Mouse (Mus musculus) neutrophil, adult 65 days (primary cell): ENCODE measurements around the gene Olfm1. TPM values are rescaled to one million over a fixed set of nuclear protein-coding genes. Genes with fewer than 3 reads are reported as not detected.

Experiments
- total RNA-seq: library from RNA; stranded (reverse); gene quantifications from 2 replicates; pipeline ENCODE4 v1.2.4, GENCODE M21; 2023

Olfm1 gene
- 15.3 and 17.7 TPM in 2 replicates for total RNA-seq

DNA sequence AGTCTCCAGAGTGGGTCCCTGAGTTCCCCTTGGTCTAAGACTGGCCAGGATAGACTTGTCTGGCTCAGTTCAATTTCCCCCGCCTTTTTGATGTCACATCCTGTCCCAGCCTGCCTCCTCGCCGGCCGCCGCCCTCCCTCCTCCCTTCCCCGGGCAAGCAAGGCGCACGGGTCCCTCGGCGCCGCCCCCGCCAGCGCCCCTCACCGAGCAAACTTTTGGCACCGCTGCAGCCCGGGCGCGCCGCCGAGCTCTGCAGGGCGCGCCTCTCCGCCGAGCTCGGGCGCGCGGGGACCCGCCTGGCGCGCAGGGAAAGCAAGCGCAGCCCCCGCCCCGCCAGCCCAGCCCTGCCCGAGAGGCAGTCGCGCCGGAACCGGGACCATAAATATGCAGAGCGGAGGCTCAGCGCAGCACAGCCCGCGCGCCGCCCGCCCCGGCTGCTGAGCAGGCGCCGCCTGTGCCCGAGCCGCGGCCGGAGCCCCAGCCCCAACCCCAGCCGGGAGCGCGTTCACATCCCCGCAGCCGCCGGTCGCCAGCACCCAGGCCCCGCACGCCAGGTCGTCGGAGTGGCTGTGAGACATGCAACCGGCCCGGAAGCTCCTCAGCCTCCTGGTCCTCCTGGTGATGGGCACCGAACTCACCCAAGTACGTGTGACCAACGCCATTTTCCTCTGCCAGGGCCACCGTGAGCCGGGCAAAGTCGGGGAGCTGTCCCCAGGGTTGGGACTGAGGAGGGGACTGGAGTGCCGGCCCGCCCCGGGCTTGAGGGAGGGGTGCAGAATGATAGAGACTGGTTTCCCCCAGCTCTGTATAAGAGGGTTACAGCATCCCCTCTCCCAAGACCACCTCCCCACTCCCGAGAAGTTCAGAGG, at the start of gene Olfm1:
Olfm1 (plus strand) TSS at position 172 of the 869 bp plus-strand sequence.

Other genes with a start within 250 kb of the Olfm1 start
- gene Fcnb, start 108.1 kb upstream of the Olfm1 start, total RNA-seq: 144 and 146 TPM in 2 replicates